Mouse (Mus musculus): ENCODE data around the gene Stx12. TPM values are rescaled to one million over a fixed set of nuclear protein-coding genes. Genes with fewer than 3 reads are reported as not detected.

Gene Stx12
- total and polyA plus RNA-seq, 3 experiments: 16.8 to 22.0 TPM; not detected in 1

GRCm38 (mm10) chr4:132904071-132904470 is 19.8 kb upstream of the Stx12 start:
- Histone ChIP-seq H3K27ac (ENCODE audit: control insufficient read depth, low read depth, low read length) (no peak overlapping the region), H3K27me3 (ENCODE audit: control insufficient read depth in 1 of 2, insufficient read depth in 2 of 2, low read length in 2 of 2) (no peaks in the 10 kb centered on the region), H3K36me3 (ENCODE audit: control insufficient read depth in 1 of 2, insufficient read depth in 2 of 2, low read length in 2 of 2) (no peaks in the 10 kb centered on the region; a peak in 1 of 4 replicates), H3K9ac (ENCODE audit: control insufficient read depth, low read depth, low read length, poor library complexity, severe bottlenecking) (no peak overlapping the region), H3K9me3 (replicated peaks; ENCODE audit: insufficient read depth, low read length) (no peaks in the 10 kb centered on the region), H3K4me3 (ENCODE audit: control insufficient read depth in 1 of 2, insufficient read depth in 1 of 2, low read depth in 2 of 2, low read length in 2 of 2) (no peak overlapping the region), H3K79me2 (ENCODE audit: control insufficient read depth, insufficient read depth, low read length, poor library complexity) (no peaks in the 10 kb centered on the region), H3K4me1 (ENCODE audit: control insufficient read depth in 1 of 2, insufficient read depth in 2 of 2, low read length in 2 of 2) (no peaks in the 10 kb centered on the region)
- DNase-seq (ENCODE audit: low read depth, low spot score): no peak
- TF ChIP-seq E2F4 (IDR thresholded peaks at IDR 0.05; ENCODE audit: borderline replicate concordance, low read depth, low read length): no peak
- no peak for TF ChIP-seq MXI1 (IDR thresholded peaks at IDR 0.05; ENCODE audit: low read depth, low read length)
- TF ChIP-seq USF2 (IDR thresholded peaks at IDR 0.05; ENCODE audit: borderline replicate concordance in 1 of 2, insufficient read depth in 1 of 2, low read depth in 1 of 2, low read length in 2 of 2): no peak
- TF ChIP-seq JUND (IDR thresholded peaks at IDR 0.05; ENCODE audit: low read depth, low read length): no peak
- TF ChIP-seq ZKSCAN1 (IDR thresholded peaks at IDR 0.05; ENCODE audit: low read depth, low read length): no peak
- no peak for TF ChIP-seq ZMIZ1 (IDR thresholded peaks at IDR 0.05; ENCODE audit: low read depth, low read length)
- TF ChIP-seq CHD2 (IDR thresholded peaks at IDR 0.05; ENCODE audit: low read length): no peak
- no peak for TF ChIP-seq CHD1 (IDR thresholded peaks at IDR 0.05; ENCODE audit: low read depth, low read length)
- TF ChIP-seq TBP (IDR thresholded peaks at IDR 0.05; ENCODE audit: low read depth, low read length): no peak
- TF ChIP-seq CTCF (IDR thresholded peaks at IDR 0.05 in 2 of 3, conservative IDR thresholded peaks at IDR 0.05 in 1 of 3; ENCODE audit: control insufficient read depth in 1 of 3, insufficient read depth in 1 of 3, low read depth in 2 of 3, low read length in 3 of 3, poor library complexity in 1 of 3, severe bottlenecking in 1 of 3): no peak
- TF ChIP-seq POLR2AphosphoS5 (IDR thresholded peaks at IDR 0.05; ENCODE audit: borderline replicate concordance, low read depth, low read length): no peak
- TF ChIP-seq BHLHE40 (IDR thresholded peaks at IDR 0.05; ENCODE audit: borderline replicate concordance, low read depth, low read length): no peak
- no peak for TF ChIP-seq POLR2A (IDR thresholded peaks at IDR 0.05; ENCODE audit: control insufficient read depth in 1 of 2, insufficient read depth in 1 of 2, low read depth in 1 of 2, low read length in 2 of 2, poor library complexity in 1 of 2)
- TF ChIP-seq MYC (IDR thresholded peaks at IDR 0.05; ENCODE audit: low read depth, low read length): no peak

- Histone ChIP-seq H3K4me3 (ENCODE audit: control insufficient read depth in 1 of 2, insufficient read depth in 1 of 2, low read depth in 2 of 2, low read length in 2 of 2) (no peak overlapping the region), H3K4me1 (ENCODE audit: control insufficient read depth in 1 of 2, insufficient read depth in 2 of 2, low read length in 2 of 2) (peaks cover 0 to 5% of the 10 kb centered on the region in 2 experiments; a peak in 3 of 4 replicates), H3K9me3 (replicated peaks; ENCODE audit: insufficient read depth, low read length) (no peaks in the 10 kb centered on the region), H3K79me2 (ENCODE audit: control insufficient read depth, insufficient read depth, low read length, poor library complexity) (no peaks in the 10 kb centered on the region), H3K36me3 (ENCODE audit: control insufficient read depth in 1 of 2, insufficient read depth in 2 of 2, low read length in 2 of 2) (no peaks in the 10 kb centered on the region; a peak in 1 of 4 replicates), H3K9ac (ENCODE audit: control insufficient read depth, low read depth, low read length, poor library complexity, severe bottlenecking) (no peak overlapping the region), H3K27ac (ENCODE audit: control insufficient read depth, low read depth, low read length) (no peak overlapping the region), H3K27me3 (ENCODE audit: control insufficient read depth in 1 of 2, insufficient read depth in 2 of 2, low read length in 2 of 2) (no peaks in the 10 kb centered on the region)
- TF ChIP-seq MEF2A (IDR thresholded peaks at IDR 0.05; ENCODE audit: extremely low read depth, insufficient replicate concordance, low read depth, low read length, poor library complexity, severe bottlenecking) (no peak), BHLHE40 (IDR thresholded peaks at IDR 0.05; ENCODE audit: borderline replicate concordance, low read depth, low read length) (no peak), TAL1 (IDR thresholded peaks at IDR 0.05; ENCODE audit: low read length) (no peak), NRF1 (IDR thresholded peaks at IDR 0.05; ENCODE audit: insufficient read depth, low read depth, low read length, poor library complexity, severe bottlenecking) (no peak), MAZ (IDR thresholded peaks at IDR 0.05; ENCODE audit: low read depth, low read length) (no peak), EP300 (IDR thresholded peaks at IDR 0.05; ENCODE audit: low read depth in 1 of 2, low read length in 2 of 2) (no peak), ZMIZ1 (IDR thresholded peaks at IDR 0.05; ENCODE audit: low read depth, low read length) (no peak), MYC (IDR thresholded peaks at IDR 0.05; ENCODE audit: low read depth, low read length) (no peak), ELF1 (IDR thresholded peaks at IDR 0.05; ENCODE audit: low read depth, low read length) (no peak), KAT2A (conservative IDR thresholded peaks at IDR 0.05; ENCODE audit: low read depth, low read length) (no peak), E2F4 (IDR thresholded peaks at IDR 0.05; ENCODE audit: borderline replicate concordance, low read depth, low read length) (no peak), MAX (IDR thresholded peaks at IDR 0.05; ENCODE audit: low read length) (no peak), RAD21 (IDR thresholded peaks at IDR 0.05; ENCODE audit: low read depth, low read length) (no peak), GATA1 (IDR thresholded peaks at IDR 0.05; ENCODE audit: low read depth, low read length) (no peak), MXI1 (IDR thresholded peaks at IDR 0.05; ENCODE audit: low read depth, low read length) (no peak), POLR2AphosphoS2 (IDR thresholded peaks at IDR 0.05; ENCODE audit: low read length) (no peak), UBTF (IDR thresholded peaks at IDR 0.05; ENCODE audit: borderline replicate concordance, insufficient read depth, low read depth, low read length) (no peak), TCF12 (IDR thresholded peaks at IDR 0.05; ENCODE audit: low read depth, low read length) (no peak)
- DNase-seq (ENCODE audit: low read depth, low spot score): no peak
Measured at GRCm38 (mm10) chr4:132898197-132898596, 13.9 kb upstream of the Stx12 start.

All from MEL (cell line).